Mouse (Mus musculus) liver, embryonic 13.5 days (tissue): ENCODE data around the gene Uba7. TPM values are rescaled to one million over a fixed set of nuclear protein-coding genes. Genes with fewer than 3 reads are reported as not detected.
A peak's percentile ranks its signal among the peaks of the same experiment; 100 is the strongest.

ENCODE experiments used
- ATAC-seq: fragments of 200-750 bp; cut with Nextera tagmentation; 2 replicates; pipeline ENCODE4 v1.8.0; 2017; ENCODE audit warnings: low read depth, mild to moderate bottlenecking, moderate number of reproducible peaks, moderate library complexity
- DNase-seq: peaks from one replicate; pipeline ENCODE4 v3.0.0; 2022
- H3K27ac ChIP-seq: fragments of 300-500 bp; sonication (generic); 2 replicates; pipeline ENCODE4 v1.5.1; 2015; ENCODE audit warnings: moderate library complexity, mild to moderate bottlenecking, inconsistent platforms
- H3K27me3 ChIP-seq: fragments of 300-500 bp; sonication (generic); 2 replicates; pipeline ENCODE4 v1.6.1; 2015; ENCODE audit warnings: mild to moderate bottlenecking, inconsistent platforms
- H3K36me3 ChIP-seq: fragments of 300-500 bp; sonication (generic); 2 replicates; pipeline ENCODE4 v1.6.1; 2015; ENCODE audit warnings: mild to moderate bottlenecking, inconsistent platforms
- H3K4me1 ChIP-seq: fragments of 300-500 bp; sonication (generic); replicated peaks from 2 replicates; pipeline ENCODE4 v1.6.1; 2015; ENCODE audit warnings: inconsistent platforms
- H3K4me2 ChIP-seq: fragments of 300-500 bp; sonication (generic); 2 replicates; pipeline ENCODE4 v1.6.1; 2015; ENCODE audit warnings: inconsistent platforms, mild to moderate bottlenecking, moderate library complexity
- H3K4me3 ChIP-seq: fragments of 300-500 bp; sonication (generic); replicated peaks from 2 replicates; pipeline ENCODE4 v1.5.1; 2015; ENCODE audit warnings: mild to moderate bottlenecking, inconsistent platforms
- H3K9ac ChIP-seq: fragments of 300-500 bp; sonication (generic); 2 replicates; pipeline ENCODE4 v1.6.1; 2015; ENCODE audit warnings: mild to moderate bottlenecking, inconsistent platforms
- H3K9me3 ChIP-seq: fragments of 300-500 bp; sonication (generic); replicated peaks from 2 replicates; pipeline ENCODE4 v1.6.1; 2016; ENCODE audit warnings: inconsistent platforms
- WGBS: fragments of 180-500 bp; shearing (Covaris S2); methylation state at CpG from one replicate; pipeline ENCODE4 v1.1.7; 2015; ENCODE audit not compliant: insufficient replicate concordance; 5-methylcytosine and 5-hydroxymethylcytosine counted together
- polyA plus RNA-seq: library from polyadenylated mRNA; unstranded; fragments of >200 nt; fragmentation: Nextera tagmentation; extraction: Ambion mirVana; gene quantifications from 2 replicates; pipeline ENCODE4 v1.2.1, GENCODE M21; 2015

The Uba7 gene
- polyA plus RNA-seq, 1 experiment from 2014 or later, result 56.5 TPM

DNA sequence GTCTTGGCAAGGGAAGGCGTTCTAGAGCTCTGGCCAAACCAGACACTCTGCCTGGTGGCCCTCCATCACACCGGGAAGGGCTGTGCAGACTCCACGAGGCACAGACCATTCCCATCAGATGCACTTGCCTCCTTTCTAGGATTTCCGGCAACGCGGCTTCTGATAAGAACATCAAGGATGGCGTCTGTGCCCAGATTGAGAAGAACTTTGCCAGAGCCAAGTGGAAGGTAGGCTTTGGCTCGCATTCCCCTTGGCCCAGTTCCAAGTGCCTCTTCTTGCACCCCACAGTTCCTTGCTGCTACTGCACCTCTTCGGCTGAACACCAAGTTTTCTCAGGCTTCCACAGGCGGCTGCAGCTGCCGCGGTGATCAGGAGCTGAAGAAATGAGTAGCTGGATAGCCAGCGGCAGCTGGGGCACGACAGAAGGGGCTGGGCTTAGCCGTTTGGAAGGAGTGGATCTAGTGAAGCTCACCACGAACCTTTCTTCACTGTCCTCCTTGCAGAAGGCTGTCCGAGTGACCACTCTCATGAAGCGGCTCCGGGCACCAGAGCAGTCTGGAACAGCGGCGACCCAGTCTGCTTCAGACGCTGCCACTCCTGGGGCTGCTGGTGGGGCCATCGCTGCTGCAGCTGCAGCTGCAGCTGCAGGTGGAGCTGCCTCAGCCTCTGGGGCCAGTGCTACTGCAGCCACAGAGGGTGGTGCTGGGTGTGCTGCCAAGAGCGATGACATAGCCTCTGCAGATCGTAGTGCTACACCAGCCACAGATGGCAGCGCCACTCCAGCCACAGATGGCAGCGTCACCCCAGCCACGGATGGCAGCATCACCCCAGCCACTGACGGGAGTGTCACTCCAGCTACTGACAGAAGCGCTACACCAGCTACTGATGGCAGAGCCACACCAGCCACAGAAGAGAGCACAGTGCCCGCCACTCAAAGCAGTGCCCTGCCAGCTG, 27.8 kb upstream of the Uba7 start:
- DNase-seq (no peak), ATAC-seq (no peak)
- Histone ChIP-seq H3K4me2 (no peak overlapping the region), H3K27ac (no peak overlapping the region), H3K9me3 (no peaks in the 10 kb centered on the region), H3K27me3 (peaks cover 4% of the 10 kb centered on the region; the same call in 1 of the 2 replicates), H3K36me3 (no peaks in the 10 kb centered on the region), H3K4me1 (peaks cover 20% of the 10 kb centered on the region), H3K9ac (no peak overlapping the region), H3K4me3 (no peak overlapping the region)
- WGBS, result 78% methylated on average over 31 of the region's 31 CpGs

DNA sequence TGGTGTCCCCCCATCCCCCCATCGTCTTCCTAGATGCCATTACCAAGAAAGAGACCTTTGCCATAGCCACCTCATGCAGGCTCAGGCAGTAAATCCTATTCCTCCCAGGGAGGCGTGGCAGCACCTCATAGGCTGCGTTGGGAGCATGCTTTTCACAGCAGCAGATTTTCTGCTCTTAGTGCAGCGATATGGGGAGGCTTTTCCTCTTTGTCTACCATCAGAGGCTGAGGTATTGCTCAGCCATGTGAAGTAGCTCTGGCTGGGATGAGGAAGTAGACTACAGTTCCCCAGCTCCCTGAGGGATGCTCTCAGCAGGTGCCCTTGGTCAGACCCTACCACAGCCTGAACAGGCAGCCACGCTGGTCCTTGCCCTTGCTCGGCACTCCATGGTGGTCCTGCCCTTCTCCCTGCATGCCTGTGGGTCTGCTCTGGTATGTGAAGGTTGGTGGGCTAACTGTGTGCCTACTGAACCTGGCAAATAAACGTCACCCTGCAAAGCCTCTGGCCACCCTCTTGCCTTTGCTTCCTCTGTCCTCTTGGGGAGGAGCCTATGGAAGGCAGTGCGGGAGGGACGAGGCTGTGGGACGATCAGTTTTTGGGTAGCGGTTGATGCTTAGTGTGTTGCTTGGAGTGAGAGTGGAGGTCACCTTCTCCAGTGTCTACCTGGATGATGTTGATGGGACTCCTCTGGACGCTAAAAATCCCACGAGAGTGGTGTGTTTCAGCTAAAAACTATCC, 26.0 kb upstream of the Uba7 start:
- Histone ChIP-seq H3K4me1 (peaks cover 26% of the 10 kb centered on the region), H3K27ac (no peak overlapping the region), H3K4me3 (no peak overlapping the region), H3K9ac (no peak overlapping the region), H3K4me2 (no peak overlapping the region), H3K27me3 (peaks cover 4% of the 10 kb centered on the region; the same call in 1 of the 2 replicates), H3K36me3 (0 out of 2 replicates have a peak, but pooled peaks cover 2% of the 10 kb centered on the region), H3K9me3 (no peaks in the 10 kb centered on the region)
- no peak for ATAC-seq
- no peak for DNase-seq
- 69% methylated on average over 13 of the region's 13 CpGs for WGBS

DNA sequence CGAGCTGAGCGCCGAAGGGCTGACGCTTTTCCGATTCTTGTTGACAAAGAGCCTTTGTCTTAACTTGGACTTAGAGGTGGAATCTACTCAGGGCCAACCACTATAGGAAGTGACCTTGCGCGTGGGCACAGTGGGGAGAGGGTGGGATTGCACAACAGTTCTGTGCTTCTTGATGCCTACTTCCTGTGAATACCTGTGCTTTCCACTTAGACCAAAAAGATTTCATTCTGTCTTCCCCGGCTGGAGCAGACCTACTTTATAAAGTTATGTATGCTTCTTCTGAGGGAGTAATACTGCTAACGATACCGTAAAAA, 25.4 kb upstream of the Uba7 start, which contains the start of gene Traip:
Gene Traip (plus strand): TSS at position 215 of the 314 bp plus-strand sequence.
- H3K4me2 ChIP-seq, result peak within 1 kb of the TSS; percentile 84
- peaks cover 26% of the 10 kb centered on the region for H3K4me1 ChIP-seq
- peaks cover 4% of the 10 kb centered on the region; the same call in 1 of the 2 replicates for H3K27me3 ChIP-seq
- H3K9ac ChIP-seq, result peak within 1 kb of the TSS; percentile 81
- WGBS, result 78% methylated on average over 10 of the region's 10 CpGs
- no peak for DNase-seq
- peak within 1 kb of the TSS; percentile 73 for H3K27ac ChIP-seq
- peak within 1 kb of the TSS; percentile 86 for H3K4me3 ChIP-seq
- no peak for ATAC-seq
- 0 out of 2 replicates have a peak, but pooled peaks cover 6% of the 10 kb centered on the region for H3K36me3 ChIP-seq
- no peaks in the 10 kb centered on the region for H3K9me3 ChIP-seq

DNA sequence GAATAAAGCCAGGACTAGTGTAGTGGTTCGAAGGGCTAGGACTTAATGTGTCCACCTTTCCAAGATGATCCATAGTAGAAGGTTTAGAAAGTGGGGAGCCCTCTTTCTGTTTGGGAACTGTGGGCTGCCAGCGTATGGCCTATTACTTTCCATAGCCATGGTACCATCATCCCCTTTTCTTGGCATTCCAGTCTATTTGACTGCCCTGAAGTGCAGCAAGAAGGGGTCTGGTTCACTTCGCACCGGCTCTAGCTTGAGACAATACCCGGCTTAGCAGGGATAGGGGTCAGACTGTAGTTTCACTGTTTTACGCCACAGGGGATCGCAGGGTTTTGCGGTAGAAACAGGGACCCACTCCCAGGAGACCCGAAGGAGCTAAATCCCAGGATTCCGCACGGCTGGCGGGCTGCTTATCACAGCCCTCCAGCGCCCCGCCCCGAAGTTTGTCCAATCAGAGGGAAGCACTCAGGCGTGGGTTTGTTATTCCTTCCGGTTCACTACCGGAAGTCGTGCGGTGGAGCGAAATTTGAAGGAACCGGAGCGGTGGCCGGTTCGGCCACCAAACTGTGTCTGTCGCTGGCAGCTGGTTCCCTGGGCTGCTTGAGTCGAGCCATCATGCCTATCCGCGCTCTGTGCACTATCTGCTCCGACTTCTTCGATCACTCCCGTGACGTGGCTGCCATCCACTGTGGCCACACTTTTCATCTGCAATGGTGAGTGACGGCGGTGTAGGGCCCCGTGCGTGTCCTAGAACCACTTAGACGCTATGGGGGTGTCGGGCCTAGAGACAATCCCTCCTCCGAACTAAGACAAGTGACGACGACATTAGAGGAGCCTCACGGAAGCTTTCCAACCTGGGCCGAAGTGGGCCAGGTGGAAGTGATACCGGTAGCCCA, 24.6 kb upstream of the Uba7 start:
- peak overlapping the region; percentile 73 for H3K27ac ChIP-seq
- peak overlapping the region; percentile 81 for H3K9ac ChIP-seq
- 13% methylated on average over 45 of the region's 45 CpGs for WGBS
- H3K4me1 ChIP-seq, result peaks cover 26% of the 10 kb centered on the region
- peak; percentile 90 for ATAC-seq
- peaks cover 9% of the 10 kb centered on the region; the same call in 1 of the 2 replicates for H3K36me3 ChIP-seq
- no peaks in the 10 kb centered on the region for H3K27me3 ChIP-seq
- H3K4me2 ChIP-seq, result peak overlapping the region; percentile 84
- peak overlapping the region; percentile 86 for H3K4me3 ChIP-seq
- peak; percentile 86 for DNase-seq
- H3K9me3 ChIP-seq, result no peaks in the 10 kb centered on the region

DNA sequence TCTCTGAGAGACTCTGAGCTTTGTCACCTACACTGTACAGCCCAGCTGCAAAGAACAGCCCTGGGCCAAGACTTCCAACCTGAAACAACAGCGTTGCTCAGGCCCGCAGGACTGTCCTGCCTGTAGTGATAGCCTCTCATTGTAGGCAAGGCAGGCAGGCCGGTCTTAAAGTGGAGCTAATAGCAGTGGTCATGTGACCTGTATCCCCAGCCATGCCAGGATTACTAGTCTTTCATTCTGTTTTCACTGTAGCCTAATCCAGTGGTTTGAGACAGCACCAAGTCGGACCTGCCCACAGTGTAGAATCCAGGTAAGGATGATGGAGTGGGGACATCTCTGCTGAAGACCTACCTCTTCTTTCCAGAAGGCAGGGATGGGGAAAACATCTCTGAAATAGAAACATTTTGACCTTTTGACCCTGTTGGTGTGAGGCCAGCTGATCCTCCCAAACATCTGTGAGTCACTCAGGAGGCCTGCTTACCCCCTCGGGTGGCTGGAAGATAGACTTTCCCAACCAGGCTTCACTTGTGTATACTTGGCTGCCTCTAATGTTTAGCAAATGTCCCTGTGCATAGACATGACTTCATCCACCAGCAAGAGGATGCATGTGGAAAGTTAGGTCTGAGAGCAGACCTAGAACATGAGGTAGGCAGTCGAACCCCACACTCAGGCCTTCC, 19.6 kb upstream of the Uba7 start:
- WGBS, result 82% methylated on average over 6 of the region's 6 CpGs
- no peak for DNase-seq
- Histone ChIP-seq H3K4me1 (peaks cover 18% of the 10 kb centered on the region), H3K9me3 (no peaks in the 10 kb centered on the region), H3K9ac (no peak overlapping the region), H3K27me3 (no peaks in the 10 kb centered on the region), H3K4me2 (no peak overlapping the region), H3K36me3 (peaks cover 59% of the 10 kb centered on the region), H3K27ac (no peak overlapping the region), H3K4me3 (no peak overlapping the region)
- ATAC-seq, result no peak

DNA sequence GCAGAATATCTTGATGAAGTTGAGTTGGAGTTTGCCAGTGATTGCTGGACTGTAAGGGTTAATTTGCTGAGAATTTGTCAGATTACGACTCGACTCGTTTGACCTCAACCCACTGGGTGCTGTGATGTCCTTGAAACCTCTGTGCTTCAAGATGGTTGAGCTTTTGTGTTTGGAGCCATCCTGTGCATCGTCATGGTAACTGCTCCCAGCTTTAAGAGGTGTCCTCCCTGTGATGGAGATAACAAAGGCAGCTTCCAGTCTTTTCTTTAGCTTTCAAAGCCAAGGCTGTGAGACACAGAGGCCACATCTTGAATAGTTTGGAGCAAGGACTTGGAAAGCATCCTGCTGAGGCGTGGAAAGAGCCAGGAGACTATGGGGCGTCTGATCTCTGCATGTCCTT, 18.2 kb upstream of the Uba7 start:
- Histone ChIP-seq H3K4me1 (peaks cover 16% of the 10 kb centered on the region), H3K36me3 (peaks cover 73% of the 10 kb centered on the region)
- WGBS, result 61% methylated on average over 6 of the region's 6 CpGs

DNA sequence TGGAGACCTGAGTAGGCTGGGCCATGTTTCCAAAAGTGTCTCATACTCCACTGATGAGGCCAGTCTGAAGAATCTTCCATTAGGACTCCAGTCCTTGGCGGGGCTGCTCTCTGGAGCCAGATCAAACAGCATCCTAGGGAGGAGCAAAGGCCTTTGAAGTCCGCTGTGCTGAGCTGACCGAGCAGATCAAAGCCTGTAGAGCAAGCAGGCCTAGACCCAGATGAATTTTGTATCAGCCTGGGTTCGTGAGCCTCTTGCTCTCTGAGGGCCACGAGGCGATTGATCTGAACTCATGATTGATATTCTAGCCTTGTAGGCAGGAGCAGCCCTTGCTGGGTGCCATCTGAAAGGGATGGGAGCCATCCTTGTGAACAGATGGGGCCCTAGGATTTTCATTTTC, 15.4 kb upstream of the Uba7 start:
- 76% methylated on average over 6 of the region's 6 CpGs for whole genome bisulfite sequencing
- no peak for DNase-seq

More for the DNA sequence above, 18.2 kb upstream of the Uba7 start:
- no peak overlapping the region for H3K4me3 ChIP-seq
- H3K27me3 ChIP-seq, result no peaks in the 10 kb centered on the region
- DNase-seq (no peak), ATAC-seq (no peak)
- no peak overlapping the region for H3K9ac ChIP-seq
- H3K27ac ChIP-seq, result no peak overlapping the region
- H3K4me2 ChIP-seq, result no peak overlapping the region
- H3K9me3 ChIP-seq, result no peaks in the 10 kb centered on the region

DNA sequence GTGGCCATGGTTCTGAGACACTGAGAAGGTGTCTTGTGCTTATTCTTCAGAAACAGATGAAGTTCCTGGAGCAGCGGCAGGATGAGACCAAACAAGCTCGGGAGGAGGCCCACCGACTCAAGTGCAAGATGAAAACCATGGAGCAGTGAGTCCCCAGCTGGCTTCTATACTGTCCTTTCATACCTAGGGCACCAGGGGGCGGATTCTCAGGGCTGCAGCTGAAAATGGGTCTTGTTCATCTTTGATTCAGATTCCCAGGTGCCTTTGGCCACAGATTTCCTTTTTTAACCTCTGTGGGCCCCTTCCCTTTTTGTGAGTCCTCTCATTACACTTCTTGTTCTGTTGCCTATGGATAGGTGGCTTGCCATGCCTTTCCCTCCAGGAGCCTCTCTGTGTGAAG, 14.4 kb upstream of the Uba7 start:
- Histone ChIP-seq H3K27me3 (no peaks in the 10 kb centered on the region), H3K36me3 (peaks cover 96% of the 10 kb centered on the region), H3K9ac (no peak overlapping the region), H3K4me2 (no peak overlapping the region), H3K9me3 (no peaks in the 10 kb centered on the region), H3K4me1 (peaks cover 15% of the 10 kb centered on the region), H3K27ac (no peak overlapping the region), H3K4me3 (no peak overlapping the region)
- no peak for ATAC-seq
- DNase-seq, result no peak
- 62% methylated on average over 4 of the region's 4 CpGs for WGBS

More for the DNA sequence above, 15.4 kb upstream of the Uba7 start:
- no peak overlapping the region for H3K27ac ChIP-seq
- no peak overlapping the region for H3K4me3 ChIP-seq
- ATAC-seq, result no peak
- H3K4me1 ChIP-seq, result peaks cover 11% of the 10 kb centered on the region
- no peaks in the 10 kb centered on the region for H3K27me3 ChIP-seq
- H3K36me3 ChIP-seq, result peaks cover 91% of the 10 kb centered on the region
- no peak overlapping the region for H3K9ac ChIP-seq
- H3K4me2 ChIP-seq, result no peak overlapping the region
- no peaks in the 10 kb centered on the region for H3K9me3 ChIP-seq

DNA sequence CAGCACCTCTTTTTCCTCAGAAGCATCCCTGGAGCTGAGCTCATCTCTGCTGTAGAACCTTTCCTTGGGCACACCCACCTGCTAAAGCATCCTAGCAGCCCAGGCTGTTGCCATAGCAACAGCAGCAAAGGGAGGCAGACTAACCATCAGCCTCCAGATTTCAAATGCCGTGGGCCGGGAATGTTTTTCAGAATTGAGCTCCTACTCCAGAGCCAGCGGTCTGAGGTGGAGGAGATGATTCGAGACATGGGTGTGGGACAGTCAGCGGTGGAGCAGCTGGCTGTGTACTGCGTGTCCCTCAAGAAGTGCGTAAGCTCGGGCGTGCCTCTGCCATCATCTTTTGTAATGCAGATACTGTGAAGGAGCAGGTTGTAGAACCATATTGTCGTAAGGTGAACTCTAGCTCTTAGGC, 13.9 kb upstream of the Uba7 start:
- H3K27me3 ChIP-seq, result no peaks in the 10 kb centered on the region
- H3K9me3 ChIP-seq, result no peaks in the 10 kb centered on the region
- H3K4me3 ChIP-seq, result no peak overlapping the region
- H3K9ac ChIP-seq, result no peak overlapping the region
- H3K4me2 ChIP-seq, result no peak overlapping the region
- 89% methylated on average over 10 of the region's 10 CpGs for WGBS
- H3K4me1 ChIP-seq, result peaks cover 17% of the 10 kb centered on the region
- 0 out of 2 replicates have a peak overlapping the region, but pooled peaks have one; percentile 25 for H3K27ac ChIP-seq
- peaks cover 94% of the 10 kb centered on the region for H3K36me3 ChIP-seq
- ATAC-seq (no peak), DNase-seq (no peak)

DNA sequence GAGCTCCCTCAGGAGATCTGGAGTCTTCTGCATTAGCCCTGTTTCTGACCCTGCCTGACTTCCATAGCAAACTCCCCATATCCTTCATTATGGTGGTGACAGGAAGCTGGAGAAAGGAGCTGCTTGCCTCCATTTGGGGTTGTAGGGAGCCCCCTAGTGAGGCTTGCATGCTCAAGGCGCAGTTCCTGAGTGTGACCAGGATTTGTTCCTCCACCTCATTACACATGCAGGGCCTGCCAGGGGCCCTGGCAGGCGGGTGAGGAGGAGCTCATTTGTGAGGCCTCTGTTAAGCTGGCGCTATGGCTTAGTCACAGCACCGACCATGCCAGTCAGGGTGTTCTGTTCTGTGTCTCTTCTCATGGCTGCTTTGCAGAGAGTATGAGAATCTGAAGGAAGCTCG, 13.4 kb upstream of the Uba7 start:
- Histone ChIP-seq H3K36me3 (peaks cover 89% of the 10 kb centered on the region), H3K27me3 (no peaks in the 10 kb centered on the region), H3K4me1 (peaks cover 17% of the 10 kb centered on the region), H3K9ac (no peak overlapping the region), H3K4me2 (no peak overlapping the region), H3K9me3 (no peaks in the 10 kb centered on the region), H3K4me3 (no peak overlapping the region), H3K27ac (peak overlapping the region; percentile 25; the same call in 1 of the 2 replicates)
- DNase-seq (no peak), ATAC-seq (no peak)
- 68% methylated on average over 5 of the region's 5 CpGs for WGBS
